Mouse (Mus musculus) cerebellum, adult 9-11 months (tissue): ENCODE measurements around the gene Ccm2l.

Experiments used
- DNase-seq: peaks from one replicate; pipeline ENCODE4 v3.0.0; 2022

Ccm2l gene

DNA sequence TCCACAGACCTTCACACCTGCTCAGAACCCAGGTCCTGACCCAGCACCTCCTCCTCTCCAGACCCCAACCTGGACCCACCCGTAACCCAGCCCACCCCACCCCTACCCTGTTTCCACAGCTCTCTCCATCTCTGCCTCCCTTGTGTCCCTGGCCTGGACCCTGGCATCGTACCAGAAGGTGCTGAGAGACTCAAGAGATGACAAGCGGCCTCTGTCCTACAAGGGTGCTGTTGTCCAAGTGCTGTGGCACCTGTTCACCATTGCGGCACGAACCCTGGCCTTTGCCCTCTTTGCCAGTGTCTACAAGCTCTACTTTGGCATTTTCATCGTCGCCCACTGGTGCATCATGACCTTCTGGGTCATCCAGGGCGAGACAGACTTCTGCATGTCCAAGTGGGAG lies 11.9 kb upstream of the Ccm2l start:
- peak; percentile 59 for DNase-seq

DNA sequence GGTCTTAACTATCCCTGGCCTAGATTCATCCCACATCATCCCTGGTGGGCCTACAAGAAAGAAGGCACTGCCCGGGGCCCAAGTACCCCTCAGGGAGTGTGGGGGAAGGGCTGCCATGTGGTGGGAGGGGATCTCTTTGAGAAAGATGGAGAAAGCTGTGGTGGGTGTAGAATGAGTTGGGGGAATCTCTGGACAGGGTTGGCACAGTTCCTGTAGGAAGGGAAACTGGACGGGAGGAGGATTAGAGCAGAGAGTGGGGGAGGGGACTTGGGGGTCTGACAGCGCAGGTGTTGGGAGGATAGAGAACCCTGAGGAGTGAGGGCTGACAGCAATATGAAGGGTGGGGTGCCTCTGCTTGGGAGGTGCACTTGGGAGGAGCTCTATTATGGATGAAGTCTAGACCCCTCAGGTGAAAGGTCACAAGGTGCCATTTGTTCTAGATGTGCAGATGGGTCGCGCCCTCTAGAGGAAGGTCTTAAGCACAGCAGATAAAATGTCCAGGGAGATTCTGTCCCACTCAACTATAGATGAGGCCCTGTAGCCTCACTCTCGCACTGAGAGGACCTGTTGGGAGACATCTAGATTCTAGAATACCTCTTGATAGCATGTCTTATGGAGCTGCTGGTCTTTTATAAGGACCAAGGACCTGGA lies 10.4 kb upstream of the Ccm2l start:
- DNase-seq = peak; percentile 61

DNA sequence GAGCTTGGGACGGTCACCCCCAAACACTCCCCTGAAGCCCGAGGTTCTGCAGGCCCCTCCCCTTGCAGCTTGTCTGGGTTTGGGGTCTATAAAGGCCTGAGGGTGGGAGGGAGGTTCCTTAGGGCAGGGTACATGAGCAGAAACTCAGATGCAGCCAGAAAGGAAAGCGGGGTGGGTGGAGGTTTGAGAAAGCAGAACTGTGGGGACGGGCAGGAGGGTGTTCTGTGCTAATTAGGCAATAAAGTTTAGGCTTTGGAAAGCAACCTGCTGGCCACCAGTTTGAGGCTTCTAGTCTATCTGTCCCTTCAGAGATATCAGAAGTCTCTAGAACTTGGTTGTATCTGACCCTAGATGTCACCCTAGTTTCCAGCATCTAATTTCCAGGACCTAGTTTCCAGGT lies 7.4 kb upstream of the Ccm2l start:
- DNase-seq = no peak

DNA sequence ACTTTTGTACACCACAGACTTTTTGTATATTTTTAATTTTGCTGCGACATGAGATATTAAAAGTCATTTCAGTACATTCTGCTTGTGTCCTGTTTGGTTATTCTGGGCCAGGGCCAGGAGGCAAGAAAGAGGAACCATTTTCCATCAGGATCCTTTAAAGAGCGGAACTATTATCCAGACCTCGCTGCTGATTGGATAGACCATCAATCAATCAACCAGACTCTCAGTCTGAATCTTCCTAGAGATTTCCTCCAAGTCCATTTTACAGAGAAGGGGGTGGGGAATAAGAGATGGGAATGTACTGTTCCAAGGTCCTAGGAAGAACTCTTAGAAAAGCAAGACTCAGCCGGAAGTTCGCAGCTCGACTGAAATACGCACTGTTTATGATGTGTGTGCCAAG lies 5.5 kb upstream of the Ccm2l start:
- DNase-seq = no peak

- DNase-seq = no peak
These were observed 2.4 kb upstream of the Ccm2l start for GRCm38 (mm10) chr2:153063394-153063793.

GRCm38 (mm10) chr2:153064190-153064970 lies 1.4 kb upstream of the Ccm2l start:
- DNase-seq = no peak

GRCm38 (mm10) chr2:153066991-153067390 lies 1.2 kb downstream of the Ccm2l start:
- no peak for DNase-seq

- DNase-seq = peak; percentile 59
These were observed 5.2 kb downstream of the Ccm2l start for GRCm38 (mm10) chr2:153070762-153071490.

DNA sequence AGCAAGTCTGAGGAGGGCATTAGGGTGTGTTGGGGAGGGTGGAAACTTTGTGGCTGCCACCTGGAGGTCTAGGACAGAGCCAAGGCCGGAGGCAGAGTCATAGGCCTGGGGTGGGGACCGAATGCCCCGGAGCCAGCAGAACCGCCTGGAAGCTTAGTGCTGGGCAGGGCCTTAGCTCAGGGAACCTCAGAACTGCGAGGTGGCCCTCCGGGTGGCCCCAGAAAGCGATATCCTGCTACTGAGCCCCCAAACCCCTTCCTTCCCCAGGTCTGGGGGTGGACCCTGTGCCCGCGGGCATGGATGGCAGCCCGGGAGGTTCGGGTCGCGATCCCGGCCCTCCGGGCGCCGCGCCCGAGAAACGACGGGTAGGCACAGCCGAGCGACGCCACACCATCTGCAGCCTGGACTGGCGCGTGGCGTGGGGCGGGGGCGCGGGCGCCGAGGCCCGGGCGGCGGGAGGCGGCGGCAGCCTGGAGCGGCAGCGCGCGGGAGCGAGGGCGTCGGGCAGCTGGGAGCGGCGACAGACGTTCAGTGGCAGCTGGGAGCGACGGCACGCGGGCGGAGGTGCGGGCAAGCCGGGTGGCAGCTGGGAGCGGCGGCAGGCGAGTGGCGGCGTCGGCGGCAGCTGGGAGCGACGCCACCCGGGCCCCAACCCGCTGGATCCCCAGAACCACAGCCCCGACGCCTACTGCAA lies 5.9 kb downstream of the Ccm2l start:
- peak; percentile 46 for DNase-seq

DNA sequence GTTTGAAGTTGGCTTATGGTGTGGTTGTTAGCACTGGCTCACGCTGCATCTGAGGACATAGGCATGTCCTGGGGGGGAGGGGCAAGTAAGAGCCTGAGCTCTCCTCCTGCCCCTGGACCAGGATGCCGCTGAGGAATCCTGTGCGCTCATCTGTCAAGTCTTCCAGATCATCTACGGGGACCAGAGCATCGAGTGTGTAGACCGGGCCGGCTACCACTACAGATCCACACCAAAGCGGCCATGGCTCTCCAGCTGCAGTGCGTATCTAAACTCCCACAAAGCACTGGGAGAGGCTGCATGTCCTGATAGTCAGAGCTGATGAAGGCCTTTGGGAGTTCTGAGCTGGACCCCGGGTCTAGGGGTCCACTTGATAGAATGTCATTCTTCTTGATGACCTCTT lies 8.9 kb downstream of the Ccm2l start:
- peak; percentile 3 for DNase-seq

DNA sequence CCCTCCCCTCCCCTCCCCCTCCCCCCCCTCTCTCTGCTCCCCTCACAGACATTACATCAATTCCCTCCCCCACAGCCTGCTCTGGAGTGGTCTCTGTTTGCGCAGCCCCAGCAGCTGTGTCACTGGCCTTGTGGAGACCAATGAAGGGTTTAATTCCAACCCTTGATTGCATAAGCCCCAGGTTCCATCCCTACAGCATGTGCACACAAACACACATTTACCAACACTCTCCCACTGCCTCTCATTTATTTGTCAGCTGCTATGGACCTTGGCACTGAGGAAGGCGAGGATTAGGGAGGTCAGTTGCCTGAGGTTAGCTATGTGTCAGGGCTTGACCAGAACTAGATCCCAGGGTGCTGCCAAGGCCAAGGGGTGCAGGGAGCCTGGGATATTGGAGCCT lies 10.2 kb downstream of the Ccm2l start:
- DNase-seq = peak; percentile 1

DNA sequence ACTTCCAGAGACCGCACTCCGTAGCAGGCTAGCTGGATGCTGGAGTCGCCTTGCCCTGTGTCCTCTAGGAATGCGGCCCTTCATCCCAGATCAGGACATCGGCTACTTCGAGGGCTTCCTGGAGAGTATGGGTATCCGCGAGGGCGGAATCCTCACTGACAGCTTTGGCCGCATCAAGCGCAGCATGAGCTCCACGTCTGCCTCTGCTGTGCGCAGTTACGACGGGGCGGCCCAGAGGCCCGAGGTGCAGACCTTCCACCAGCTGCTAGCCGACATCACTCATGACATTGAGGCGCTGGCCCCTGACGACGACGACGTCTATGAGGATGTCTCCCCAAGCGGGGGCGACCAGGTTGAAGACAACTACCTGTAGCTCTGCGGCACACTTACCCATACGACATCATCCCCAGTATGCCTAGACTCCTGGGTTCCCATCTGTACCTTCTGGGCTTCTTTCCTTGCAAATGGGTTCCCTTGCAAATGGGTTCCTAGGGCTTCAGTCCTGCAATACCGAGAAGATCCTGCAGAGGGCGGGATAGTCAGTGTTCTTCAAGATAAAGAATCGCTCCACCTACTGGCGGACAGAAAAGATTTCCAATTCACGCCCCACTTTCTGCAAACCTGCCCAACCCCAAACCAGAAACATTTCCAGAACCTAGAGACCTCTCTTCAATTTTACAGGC lies 15.2 kb downstream of the Ccm2l start:
- peak; percentile 79 for DNase-seq

- peak; percentile 8 for DNase-seq
These were observed 16.1 kb downstream of the Ccm2l start for GRCm38 (mm10) chr2:153081866-153082265.

- DNase-seq = peak; percentile 1
These were observed 17.5 kb downstream of the Ccm2l start for GRCm38 (mm10) chr2:153083275-153083674.

GRCm38 (mm10) chr2:153083824-153084223 lies 18.1 kb downstream of the Ccm2l start:
- DNase-seq = peak; percentile 0

DNA sequence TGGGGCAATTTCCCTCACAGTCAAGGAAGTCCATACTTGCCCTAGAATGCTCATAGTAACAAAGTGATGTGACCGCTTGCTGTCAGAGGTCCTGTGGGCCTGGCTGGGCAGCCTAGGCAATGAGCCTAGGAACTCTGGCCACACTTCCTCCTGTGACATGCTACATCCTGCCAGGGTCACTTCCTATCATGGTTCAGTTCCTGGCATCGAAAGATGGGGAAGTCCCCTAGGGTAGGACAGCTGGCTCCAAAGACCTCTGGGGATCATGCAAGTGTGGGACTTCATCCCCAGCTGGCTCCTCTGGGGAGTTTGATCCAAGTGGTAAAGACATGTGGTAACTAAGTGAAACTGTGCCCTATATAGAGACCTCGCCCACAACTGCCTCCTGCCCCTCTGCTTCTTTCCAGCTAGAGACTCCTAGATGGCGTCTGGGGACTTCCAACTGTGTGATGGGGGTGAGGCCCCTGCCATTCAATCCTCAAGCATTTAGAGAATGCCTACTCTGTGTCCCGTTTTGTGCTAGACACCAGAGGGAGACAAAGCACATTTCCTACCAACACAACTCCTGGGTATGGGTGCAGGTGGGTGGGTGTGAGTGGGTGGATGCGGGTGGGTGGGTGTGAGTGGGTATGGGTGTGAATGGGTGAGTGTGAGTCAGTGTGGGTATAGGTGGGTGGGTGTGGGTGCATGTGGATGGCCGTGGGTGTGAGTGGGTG lies 18.7 kb downstream of the Ccm2l start:
- DNase-seq = peak; percentile 1

GRCm38 (mm10) chr2:153085556-153085955 lies 19.8 kb downstream of the Ccm2l start:
- no peak for DNase-seq

DNA sequence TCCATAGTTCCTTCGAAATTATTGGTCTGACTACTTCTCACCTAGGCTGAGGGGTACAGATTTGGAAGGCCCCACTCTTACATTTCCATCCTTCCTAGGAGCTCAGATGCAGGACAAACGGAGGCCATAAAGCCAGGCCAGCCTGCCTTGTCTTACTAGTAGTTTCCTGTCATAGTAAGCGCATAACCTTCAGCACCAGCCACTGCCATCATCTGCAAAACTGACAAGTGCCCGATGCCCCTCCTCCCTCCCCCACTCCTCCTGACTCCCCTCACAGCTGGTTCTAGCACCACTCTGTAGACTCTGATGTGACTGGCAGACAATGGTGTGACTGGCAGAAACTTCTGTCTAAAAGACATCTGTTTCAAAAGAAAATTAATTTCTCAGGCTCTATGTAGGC lies 20.4 kb downstream of the Ccm2l start:
- DNase-seq = peak; percentile 1

DNA sequence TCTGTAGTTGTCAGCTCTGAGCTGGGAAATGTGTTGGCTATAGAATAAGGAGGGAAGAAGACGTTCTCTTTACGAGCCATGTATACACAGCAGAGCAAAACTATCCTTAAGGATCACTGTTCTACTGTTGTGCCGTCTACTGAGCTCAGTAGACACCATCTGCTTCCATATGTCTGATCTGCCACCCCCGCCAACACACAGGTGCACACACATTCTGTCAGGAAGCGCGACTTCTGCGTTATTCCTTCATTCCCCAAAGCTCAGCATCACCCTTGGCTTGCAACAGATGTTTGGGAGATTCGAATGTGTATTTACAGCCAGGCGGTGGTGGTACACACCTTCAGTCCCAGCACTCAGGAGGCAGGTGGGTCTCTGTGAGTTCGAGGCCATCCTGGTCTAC lies 21.3 kb downstream of the Ccm2l start:
- no peak for DNase-seq

DNA sequence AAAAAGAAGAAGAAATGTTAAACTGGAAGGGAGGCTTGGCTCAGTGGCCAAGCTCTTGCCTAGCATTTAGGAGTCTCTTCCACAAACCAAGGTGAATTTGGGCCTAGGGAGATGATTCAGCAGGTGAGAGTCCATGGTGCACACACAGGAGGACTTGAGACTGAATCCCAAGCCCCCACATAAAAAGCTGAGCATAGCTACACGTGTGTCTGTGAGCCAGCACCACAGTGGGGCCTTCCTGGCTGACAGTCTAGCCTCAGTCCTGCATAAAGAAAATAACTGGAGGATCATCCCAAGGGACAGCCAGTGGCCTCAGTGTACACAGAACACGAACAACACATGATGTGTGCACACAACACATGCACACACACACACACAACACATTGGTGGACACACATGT lies 23.6 kb downstream of the Ccm2l start:
- DNase-seq = no peak

DNA sequence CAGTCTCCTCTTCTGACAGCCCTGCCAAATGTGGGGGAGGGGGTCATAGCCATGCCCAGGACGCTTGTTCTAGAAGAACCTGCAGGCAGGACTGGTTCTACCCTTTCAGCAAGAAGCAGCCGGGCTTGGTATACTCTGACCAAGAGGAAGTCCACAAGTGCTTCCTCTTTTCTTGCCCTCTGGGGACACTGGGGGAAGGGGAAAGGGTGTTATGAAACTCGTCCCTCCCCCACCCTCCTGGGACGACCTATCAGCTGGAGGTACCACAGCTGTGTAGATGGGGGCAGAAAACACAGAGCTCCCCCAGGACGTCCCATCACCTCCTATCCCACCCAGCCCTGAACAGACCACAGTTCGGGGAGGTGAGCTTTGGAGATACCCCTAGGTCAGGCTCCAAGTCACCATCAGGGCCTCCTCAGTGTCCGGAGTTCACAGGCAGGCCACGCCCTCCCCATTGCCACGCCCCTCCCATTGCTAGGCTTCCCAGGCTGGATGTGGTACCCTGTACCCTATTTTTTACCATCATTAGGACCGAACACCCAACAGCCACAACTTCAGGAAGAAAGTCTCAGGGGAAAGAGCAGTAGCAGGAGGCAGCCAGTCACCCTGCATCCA lies 24.9 kb downstream of the Ccm2l start:
- DNase-seq = no peak
